9 mouse cellular contexts compared by ENCODE assay signal in genomic region chr5:117068808-117069497, GRCm38 (mm10). TPM values are rescaled to one million over a fixed set of nuclear protein-coding genes. Genes with fewer than 3 reads are reported as not detected.
DNase-seq lines count a peak whose midpoint lies in the region; ATAC-seq and TF ChIP-seq lines count a peak whose summit lies in the region.
"Had no signal": no experiment of that assay in that cellular context is flagged by ENCODE, and none has a peak within 500 bp of the region (broad histone marks: within the 10 kb centered on the region; RNA-seq: fewer than 3 reads in every experiment).

No protein-coding gene starts in this region.

- no peaks in the 10 kb centered on the region for H3K27me3 ChIP-seq in cerebellum, adult 2 months (ENCODE audit: control insufficient read depth, insufficient read depth, low read length)
- H3K27me3 ChIP-seq in forebrain, embryonic 13.5 days = no peaks in the 10 kb centered on the region
- H3K27me3 ChIP-seq in intestine, embryonic 16.5 days (replicated peaks; ENCODE audit: control insufficient read depth, insufficient read depth, low read length) = no peaks in the 10 kb centered on the region
- H3K27me3 ChIP-seq: liver, embryonic 15.5 days had no signal

- peak in 1 of 2 experiments; percentile 47 for DNase-seq in cerebellum, adult 2 months
- no peak for DNase-seq in cerebellum, adult 9-10 months
- DNase-seq in CD4-positive helper T cell, adult 2 months (ENCODE audit: low read depth, low spot score) = peak; percentile 47
- DNase-seq in telencephalon, adult 2 months (ENCODE audit: low read depth, low spot score) = peak; percentile 34
- DNase-seq in kidney, adult 11 months = no peak
- no peak for DNase-seq in adrenal gland, postnatal 4 days (ENCODE audit: low spot score in 2 of 2)

- H3K9ac ChIP-seq in forebrain, embryonic 13.5 days = no peak overlapping the region
- H3K9ac ChIP-seq in intestine, embryonic 16.5 days (ENCODE audit: low read depth, low read length) = no peak overlapping the region
- H3K9ac ChIP-seq: liver, embryonic 15.5 days had no signal

- H3K4me3 ChIP-seq in cerebellum, adult 2 months (replicated peaks; ENCODE audit: insufficient read depth, low read depth, low read length) = peak overlapping the region; percentile 67
- H3K4me3 ChIP-seq in forebrain, embryonic 13.5 days = no peak overlapping the region
- no peak overlapping the region for H3K4me3 ChIP-seq in intestine, embryonic 16.5 days (ENCODE audit: low read length)
- H3K4me3 ChIP-seq: liver, embryonic 15.5 days had no signal

- no peak for TF ChIP-seq CTCF in cerebellum, adult 2 months (IDR thresholded peaks at IDR 0.05; ENCODE audit: borderline replicate concordance, insufficient read depth, low read depth, low read length)

- H3K9me3 ChIP-seq in forebrain, embryonic 13.5 days (replicated peaks) = no peaks in the 10 kb centered on the region
- no peaks in the 10 kb centered on the region for H3K9me3 ChIP-seq in intestine, embryonic 16.5 days (ENCODE audit: control insufficient read depth, low read length)
- H3K9me3 ChIP-seq: liver, embryonic 15.5 days had no signal

- ATAC-seq in forebrain, embryonic 13.5 days = no peak
- ATAC-seq in intestine, embryonic 16.5 days = no peak

- H3K4me2 ChIP-seq in forebrain, embryonic 13.5 days = peak overlapping the region; percentile 40
- 0 out of 2 replicates have a peak overlapping the region, but pooled peaks have one; percentile 7 for H3K4me2 ChIP-seq in intestine, embryonic 16.5 days (ENCODE audit: low read depth, low read length)
- H3K4me2 ChIP-seq: liver, embryonic 15.5 days had no signal

- peak overlapping the region; percentile 36 for H3K27ac ChIP-seq in cerebellum, adult 2 months (ENCODE audit: insufficient read depth, low read length)
- H3K27ac ChIP-seq in forebrain, embryonic 13.5 days = no peak overlapping the region
- H3K27ac ChIP-seq in intestine, embryonic 16.5 days (ENCODE audit: low read length) = no peak overlapping the region
- H3K27ac ChIP-seq: liver, embryonic 15.5 days had no signal

- 15% methylated on average over 19 of the region's 19 CpGs for WGBS in cerebellum, adult 2 months
- WGBS in forebrain, embryonic 13.5 days = 28% methylated on average over 19 of the region's 19 CpGs
- WGBS in intestine, embryonic 16.5 days = 25% methylated on average over 19 of the region's 19 CpGs

- no peaks in the 10 kb centered on the region for H3K36me3 ChIP-seq in forebrain, embryonic 13.5 days (ENCODE audit: poor library complexity, severe bottlenecking)
- H3K36me3 ChIP-seq in intestine, embryonic 16.5 days (ENCODE audit: control insufficient read depth, insufficient read depth, low read length) = no peaks in the 10 kb centered on the region
- H3K36me3 ChIP-seq: liver, embryonic 15.5 days had no signal

- no peak for TF ChIP-seq POLR2A in cerebellum, adult 2 months (IDR thresholded peaks at IDR 0.05; ENCODE audit: borderline replicate concordance, insufficient read depth, low read length)

- peaks cover 17% of the 10 kb centered on the region; the same call in 1 of the 2 replicates for H3K4me1 ChIP-seq in cerebellum, adult 2 months (ENCODE audit: control insufficient read depth, insufficient read depth, low read length)
- H3K4me1 ChIP-seq in forebrain, embryonic 13.5 days = peaks cover 6% of the 10 kb centered on the region
- no peaks in the 10 kb centered on the region for H3K4me1 ChIP-seq in intestine, embryonic 16.5 days (ENCODE audit: control insufficient read depth, insufficient read depth, low read length)
- H3K4me1 ChIP-seq: liver, embryonic 15.5 days had no signal

RNA-seq across cellular contexts. Expression of gene Suds3, which starts 47.0 kb away (rescaled TPM):
- 119 and 127 TPM in 2 replicates for polyA plus RNA-seq in cerebellum, adult 2 months (2012; rRNA removed)
- 79.0 and 83.5 TPM in 2 replicates for polyA plus RNA-seq in forebrain, embryonic 13.5 days (2015; fragmentation: Nextera tagmentation; extraction: Ambion mirVana)
- 20.9 and 53.6 TPM in 2 replicates for polyA plus RNA-seq in intestine, embryonic 16.5 days (2015; fragmentation: Nextera tagmentation; extraction: Ambion mirVana)
- 100 to 1,000 TPM in 1 of 2 experiments, 10 to 100 TPM in 1; 97.0 to 108 TPM for total RNA-seq in adrenal gland, postnatal 4 days (2021)

RNA-seq across cellular contexts. Expression of gene Taok3, which starts 51.0 kb away (rescaled TPM):
- polyA plus RNA-seq in cerebellum, adult 2 months (2012; rRNA removed) = 43.6 and 47.0 TPM in 2 replicates
- 29.8 and 30.7 TPM in 2 replicates for polyA plus RNA-seq in forebrain, embryonic 13.5 days (2015; fragmentation: Nextera tagmentation; extraction: Ambion mirVana)
- 51.5 and 53.7 TPM in 2 replicates for polyA plus RNA-seq in intestine, embryonic 16.5 days (2015; fragmentation: Nextera tagmentation; extraction: Ambion mirVana)
- total RNA-seq in adrenal gland, postnatal 4 days (2021) = 10 to 100 TPM; 39.3 to 39.5 TPM

Comparison
In these comparisons a context has a peak if more than half of its experiments do, and no peak if none do; other contexts are left out.
1. DNase-seq: peak in CD4-positive helper T cell, adult 2 months (single experiment) and telencephalon, adult 2 months (single experiment); none in cerebellum, adult 9-10 months (single experiment), kidney, adult 11 months (single experiment) and adrenal gland, postnatal 4 days (0 of 2).